Mouse (Mus musculus) hindbrain, embryonic 14.5 days (tissue): ENCODE data around the gene Mcrip1. TPM values are rescaled to one million over a fixed set of nuclear protein-coding genes. Genes with fewer than 3 reads are reported as not detected.
"Not testable (repeated sequence)": the region's sequence is repeated elsewhere in the genome, so short reads cannot be mapped to it uniquely, and the experiment has no call there.

Experiments
- ATAC-seq: fragments of 200-750 bp; cut with Nextera tagmentation; 2 replicates; pipeline ENCODE4 v1.8.0; 2017; ENCODE audit warnings: moderate number of reproducible peaks, mild to moderate bottlenecking, moderate TSS enrichment, moderate library complexity; ENCODE audit not compliant: low FRiP score
- DNase-seq: peaks from one replicate; pipeline ENCODE4 v3.0.0-alpha.2; 2015; ENCODE audit warnings: low spot score
- H3K27ac ChIP-seq: fragments of 300-500 bp; sonication (generic); 2 replicates; pipeline ENCODE4 v1.5.1; 2014; ENCODE audit warnings: mild to moderate bottlenecking, moderate library complexity
- H3K27me3 ChIP-seq: fragments of 300-500 bp; sonication (generic); 2 replicates; pipeline ENCODE4 v1.6.1; 2014; ENCODE audit warnings: mild to moderate bottlenecking, low read length, mixed read lengths; ENCODE audit not compliant: control insufficient read depth, insufficient read depth
- H3K36me3 ChIP-seq: fragments of 300-500 bp; sonication (generic); replicated peaks from 2 replicates; pipeline ENCODE4 v1.6.1; 2014; ENCODE audit not compliant: control insufficient read depth, insufficient read depth
- H3K4me1 ChIP-seq: fragments of 300-500 bp; sonication (generic); replicated peaks from 2 replicates; pipeline ENCODE4 v1.6.1; 2014; ENCODE audit warnings: antibody characterized with exemption, low read length, mixed read lengths; ENCODE audit not compliant: control insufficient read depth, insufficient read depth
- H3K4me2 ChIP-seq: fragments of 300-500 bp; sonication (generic); replicated peaks from 2 replicates; pipeline ENCODE4 v1.6.1; 2014; ENCODE audit warnings: mild to moderate bottlenecking, moderate library complexity
- H3K4me3 ChIP-seq: fragments of 300-500 bp; sonication (generic); replicated peaks from 2 replicates; pipeline ENCODE4 v1.5.1; 2014; ENCODE audit warnings: mild to moderate bottlenecking, low read length
- H3K9ac ChIP-seq: fragments of 300-500 bp; sonication (generic); 2 replicates; pipeline ENCODE4 v1.6.1; 2014
- H3K9me3 ChIP-seq: fragments of 300-500 bp; sonication (generic); 2 replicates; pipeline ENCODE4 v1.6.1; 2016; ENCODE audit warnings: low read length; ENCODE audit not compliant: control insufficient read depth
- WGBS: fragments of 180-500 bp; shearing (Covaris S2); extraction: QIAGEN DNeasy Blood & Tissue Kit; methylation state at CpG from one replicate; pipeline ENCODE4 v1.1.7; 2014; 5-methylcytosine and 5-hydroxymethylcytosine counted together
- polyA plus RNA-seq: library from polyadenylated mRNA; unstranded; fragments of >200 nt; fragmentation: Nextera tagmentation; extraction: Ambion mirVana; gene quantifications from 2 replicates; pipeline ENCODE4 v1.2.1, GENCODE M21; 2014

The Mcrip1 gene
- polyA plus RNA-seq, 1 experiment from 2014 or later, result 261 TPM

- no peak overlapping the region for H3K9ac ChIP-seq
- no peak overlapping the region for H3K27ac ChIP-seq
- 88% methylated on average over 9 of the region's 9 CpGs for WGBS
- H3K4me2 ChIP-seq, result no peak overlapping the region
- no peak for ATAC-seq
- peaks cover 99% of the 10 kb centered on the region for H3K36me3 ChIP-seq
- no peak for DNase-seq
- H3K4me3 ChIP-seq, result no peak overlapping the region
- H3K4me1 ChIP-seq, result no peaks in the 10 kb centered on the region
- H3K27me3 ChIP-seq, result no peaks in the 10 kb centered on the region
- H3K9me3 ChIP-seq, result no peaks in the 10 kb centered on the region
Observed at GRCm38 (mm10) chr11:120565114-120565513, 15.6 kb upstream of the Mcrip1 start.

GRCm38 (mm10) chr11:120562949-120563348, 13.4 kb upstream of the Mcrip1 start:
- H3K27ac ChIP-seq, result no peak overlapping the region
- DNase-seq, result no peak
- no peak overlapping the region for H3K9ac ChIP-seq
- no peaks in the 10 kb centered on the region for H3K4me1 ChIP-seq
- no peak overlapping the region for H3K4me3 ChIP-seq
- no peaks in the 10 kb centered on the region for H3K9me3 ChIP-seq
- H3K4me2 ChIP-seq, result no peak overlapping the region
- H3K36me3 ChIP-seq, result peaks cover 95% of the 10 kb centered on the region
- WGBS, result 96% methylated on average over 13 of the region's 13 CpGs
- no peaks in the 10 kb centered on the region for H3K27me3 ChIP-seq
- ATAC-seq, result no peak

GRCm38 (mm10) chr11:120560952-120561728, 11.6 kb upstream of the Mcrip1 start:
- Histone ChIP-seq H3K4me1 (no peaks in the 10 kb centered on the region), H3K36me3 (peaks cover 76% of the 10 kb centered on the region), H3K9ac (no peak overlapping the region), H3K27ac (no peak overlapping the region), H3K4me3 (no peak overlapping the region), H3K4me2 (no peak overlapping the region), H3K9me3 (no peaks in the 10 kb centered on the region; the same call in 1 of the 2 replicates), H3K27me3 (no peaks in the 10 kb centered on the region)
- ATAC-seq (no peak), DNase-seq (no peak)
- 96% methylated on average over 13 of the region's 13 CpGs for WGBS

- H3K9ac ChIP-seq, H3K4me1 ChIP-seq, DNase-seq, H3K9me3 ChIP-seq, H3K4me3 ChIP-seq, H3K27ac ChIP-seq, H3K4me2 ChIP-seq, H3K27me3 ChIP-seq, ATAC-seq: not testable (repeated sequence)
- 89% methylated on average over 6 of the region's 6 CpGs for WGBS
- H3K36me3 ChIP-seq, result peaks cover 54% of the 10 kb centered on the region
Observed at GRCm38 (mm10) chr11:120558843-120559242, 9.3 kb upstream of the Mcrip1 start.

- no peak overlapping the region for H3K4me2 ChIP-seq
- peaks cover 2% of the 10 kb centered on the region; the same call in 1 of the 2 replicates for H3K4me1 ChIP-seq
- no peak overlapping the region for H3K9ac ChIP-seq
- 84% methylated on average over 2 of the region's 2 CpGs for WGBS
- H3K9me3 ChIP-seq, result no peaks in the 10 kb centered on the region; the same call in 1 of the 2 replicates
- no peak for DNase-seq
- no peaks in the 10 kb centered on the region for H3K27me3 ChIP-seq
- no peak overlapping the region for H3K27ac ChIP-seq
- no peak for ATAC-seq
- peaks cover 18% of the 10 kb centered on the region for H3K36me3 ChIP-seq
- no peak overlapping the region for H3K4me3 ChIP-seq
Observed at GRCm38 (mm10) chr11:120555260-120555659, 5.7 kb upstream of the Mcrip1 start.

GRCm38 (mm10) chr11:120554834-120555233, 5.3 kb upstream of the Mcrip1 start:
- Histone ChIP-seq H3K9ac (no peak overlapping the region), H3K9me3 (no peaks in the 10 kb centered on the region; the same call in 1 of the 2 replicates), H3K27ac (no peak overlapping the region), H3K4me1 (peaks cover 6% of the 10 kb centered on the region; the same call in 1 of the 2 replicates), H3K27me3 (no peaks in the 10 kb centered on the region), H3K4me3 (no peak overlapping the region), H3K4me2 (no peak overlapping the region), H3K36me3 (peaks cover 13% of the 10 kb centered on the region)
- 87% methylated on average over 7 of the region's 7 CpGs for WGBS
- DNase-seq (no peak), ATAC-seq (no peak)

- H3K4me3 ChIP-seq, result no peak overlapping the region
- no peak overlapping the region for H3K9ac ChIP-seq
- DNase-seq (no peak), ATAC-seq (no peak)
- no peaks in the 10 kb centered on the region for H3K27me3 ChIP-seq
- no peak overlapping the region for H3K27ac ChIP-seq
- H3K4me1 ChIP-seq, result peaks cover 15% of the 10 kb centered on the region
- no peak overlapping the region for H3K4me2 ChIP-seq
- no peaks in the 10 kb centered on the region; the same call in 1 of the 2 replicates for H3K9me3 ChIP-seq
- H3K36me3 ChIP-seq, result no peaks in the 10 kb centered on the region
- WGBS, result 76% methylated on average over 5 of the region's 5 CpGs
Observed at GRCm38 (mm10) chr11:120552736-120553135, 3.2 kb upstream of the Mcrip1 start.

GRCm38 (mm10) chr11:120550810-120551440, 1.4 kb upstream of the Mcrip1 start, which contains the start of gene Ppp1r27:
Ppp1r27 (minus strand) TSS chr11:120551132.
- ATAC-seq, result no peak
- peak within 1 kb of the TSS; percentile 98 for H3K9ac ChIP-seq
- no peaks in the 10 kb centered on the region for H3K27me3 ChIP-seq
- no peaks in the 10 kb centered on the region for H3K9me3 ChIP-seq
- no peak for DNase-seq
- peak within 1 kb of the TSS; percentile 77 for H3K4me2 ChIP-seq
- peak within 1 kb of the TSS; percentile 96 for H3K4me3 ChIP-seq
- 94% methylated on average over 28 of the region's 28 CpGs for WGBS
- H3K27ac ChIP-seq, result peak within 1 kb of the TSS; percentile 86
- no peaks in the 10 kb centered on the region for H3K36me3 ChIP-seq
- peaks cover 15% of the 10 kb centered on the region for H3K4me1 ChIP-seq

GRCm38 (mm10) chr11:120549986-120550809, 671 bp upstream of the Mcrip1 start:
- peak overlapping the region; percentile 86 for H3K27ac ChIP-seq
- peak overlapping the region; percentile 96 for H3K4me3 ChIP-seq
- 78% methylated on average over 11 of the region's 11 CpGs for WGBS
- H3K27me3 ChIP-seq, result no peaks in the 10 kb centered on the region
- peak overlapping the region; percentile 77 for H3K4me2 ChIP-seq
- ATAC-seq, result peak; percentile 35; the same call in 1 of the 2 replicates
- peaks cover 15% of the 10 kb centered on the region for H3K4me1 ChIP-seq
- H3K36me3 ChIP-seq, result no peaks in the 10 kb centered on the region
- H3K9ac ChIP-seq, result peak overlapping the region; percentile 98
- no peak for DNase-seq
- H3K9me3 ChIP-seq, result no peaks in the 10 kb centered on the region
